Mouse (Mus musculus) neutrophil, adult 65 days (primary cell): ENCODE measurements around the gene AC129217.1. TPM values are rescaled to one million over a fixed set of nuclear protein-coding genes. Genes with fewer than 3 reads are reported as not detected.

ENCODE experiments used
- total RNA-seq: library from RNA; stranded (reverse); gene quantifications from 2 replicates; pipeline ENCODE4 v1.2.4, GENCODE M21; 2023

The AC129217.1 gene
- total RNA-seq, 1 experiment from 2014 or later: not detected

Other genes with a start within 250 kb of the AC129217.1 start
- gene Slc22a8, start 238.5 kb upstream of the AC129217.1 start, total RNA-seq: not detected in 2 replicates
- not detected in 2 replicates for gene Slc22a6, start 211.7 kb upstream of the AC129217.1 start, total RNA-seq
- gene Chrm1, start 166.0 kb upstream of the AC129217.1 start, total RNA-seq: 0.19 and 0.43 TPM in 2 replicates
- gene Slc3a2, start 106.4 kb upstream of the AC129217.1 start, total RNA-seq: 158 and 184 TPM in 2 replicates
- 22.0 TPM in 2 replicates for gene Wdr74, start 93.9 kb upstream of the AC129217.1 start, total RNA-seq
- gene 1700092M07Rik, start 89.1 kb upstream of the AC129217.1 start, total RNA-seq: 1.00 and 1.5 TPM in 2 replicates
- gene Stx5a, start 88.4 kb upstream of the AC129217.1 start, total RNA-seq: 173 and 212 TPM in 2 replicates
- 146 and 190 TPM in 2 replicates for gene Nxf1, start 72.7 kb upstream of the AC129217.1 start, total RNA-seq
- gene Tmem223, start 58.8 kb upstream of the AC129217.1 start, total RNA-seq: 20.3 and 22.0 TPM in 2 replicates
- 52.4 and 65.2 TPM in 2 replicates for gene Tmem179b, start 55.3 kb upstream of the AC129217.1 start, total RNA-seq
- 7.5 and 8.2 TPM in 2 replicates for gene Taf6l, start 43.4 kb upstream of the AC129217.1 start, total RNA-seq
- gene Polr2g, start 31.2 kb upstream of the AC129217.1 start, total RNA-seq: 36.0 and 36.7 TPM in 2 replicates
- 0.52 and 0.76 TPM in 2 replicates for gene Zbtb3, start 27.2 kb upstream of the AC129217.1 start, total RNA-seq
- 16.9 and 18.9 TPM in 2 replicates for gene Ttc9c, start 10.4 kb upstream of the AC129217.1 start, total RNA-seq
- gene Hnrnpul2, start 9.8 kb upstream of the AC129217.1 start, total RNA-seq: 86.0 and 118 TPM in 2 replicates
- 43.3 and 49.7 TPM in 2 replicates for gene Bscl2, start 7.7 kb downstream of the AC129217.1 start, total RNA-seq
- gene Gng3, start 9.4 kb downstream of the AC129217.1 start, total RNA-seq: not detected in 2 replicates
- 0.27 and 0.57 TPM in 2 replicates for gene Lrrn4cl, start 21.0 kb downstream of the AC129217.1 start, total RNA-seq
- 89.2 and 93.8 TPM in 2 replicates for gene Ubxn1, start 41.7 kb downstream of the AC129217.1 start, total RNA-seq
- 15.4 and 22.1 TPM in 2 replicates for gene Uqcc3, start 51.1 kb downstream of the AC129217.1 start, total RNA-seq
- 1.8 and 10.2 TPM in 2 replicates for gene Lbhd1, start 54.0 kb downstream of the AC129217.1 start, total RNA-seq
- not detected in 2 replicates for gene Gm49403, start 54.2 kb downstream of the AC129217.1 start, total RNA-seq
- gene 1810009A15Rik, start 59.1 kb downstream of the AC129217.1 start, total RNA-seq: 15.3 and 21.7 TPM in 2 replicates
- gene Gm49416, start 59.2 kb downstream of the AC129217.1 start, total RNA-seq: 6.5 TPM in 1 of 2 replicates, not detected in the other
- 9.3 and 11.1 TPM in 2 replicates for gene Ints5, start 63.2 kb downstream of the AC129217.1 start, total RNA-seq
- 76.0 and 93.0 TPM in 2 replicates for gene Ganab, start 68.3 kb downstream of the AC129217.1 start, total RNA-seq
- gene B3gat3, start 90.6 kb downstream of the AC129217.1 start, total RNA-seq: 29.7 and 35.6 TPM in 2 replicates
- gene Rom1, start 99.6 kb downstream of the AC129217.1 start, total RNA-seq: 1.5 and 2.1 TPM in 2 replicates
- gene Eml3, start 99.8 kb downstream of the AC129217.1 start, total RNA-seq: 43.3 and 54.8 TPM in 2 replicates
- gene Mta2, start 112.1 kb downstream of the AC129217.1 start, total RNA-seq: 109 and 121 TPM in 2 replicates
- gene Tut1, start 124.1 kb downstream of the AC129217.1 start, total RNA-seq: 6.5 and 12.9 TPM in 2 replicates
- 85.1 and 106 TPM in 2 replicates for gene Eef1g, start 137.3 kb downstream of the AC129217.1 start, total RNA-seq
- gene Ahnak, start 159.5 kb downstream of the AC129217.1 start, total RNA-seq: 367 and 445 TPM in 2 replicates